Mouse (Mus musculus) heart, adult 8-10 months (tissue): ENCODE measurements around the gene Npffr2. TPM values are rescaled to one million over a fixed set of nuclear protein-coding genes. Genes with fewer than 3 reads are reported as not detected.

ENCODE experiments used
- total RNA-seq, 4 experiments: library from RNA; stranded (reverse); gene quantifications; 2 replicates each; pipeline ENCODE4 v1.2.4; 2022

The Npffr2 gene
- total RNA-seq, 4 experiments from 2014 or later = not detected

Other genes with a start within 250 kb of the Npffr2 start
- not detected for gene Gc, start 69.5 kb upstream of the Npffr2 start, total RNA-seq